Mouse (Mus musculus) liver, adult 2 months (tissue): ENCODE measurements at regions not wholly inside any gene's neighbourhood (a gene's known extent, or its start where the extent isn't known, plus 50 kb on each side); places are given as distances from the start of the nearest gene placed in this dataset.

Source experiments
- DNase-seq: peaks from one replicate; pipeline ENCODE4 v3.0.0-alpha.2; 2011; ENCODE audit warnings: low read depth, low spot score; ENCODE audit errors: extremely low read depth
- H3K27ac ChIP-seq: fragments of 200-500 bp; replicated peaks from 2 replicates; pipeline ENCODE4 v1.5.1; 2012; ENCODE audit warnings: low read depth, mild to moderate bottlenecking, control low read depth, inconsistent platforms, low read length; ENCODE audit not compliant: insufficient read depth
- H3K27me3 ChIP-seq: fragments of 200-500 bp; 2 replicates; pipeline ENCODE4 v1.6.1; 2012; ENCODE audit warnings: mild to moderate bottlenecking, moderate library complexity, low read length, inconsistent platforms; ENCODE audit not compliant: control insufficient read depth, insufficient read depth
- H3K36me3 ChIP-seq: fragments of 200-500 bp; 2 replicates; pipeline ENCODE4 v1.6.1; 2012; ENCODE audit warnings: low read length, inconsistent platforms; ENCODE audit not compliant: control insufficient read depth, insufficient read depth
- H3K4me1 ChIP-seq: fragments of 200-500 bp; 2 replicates; pipeline ENCODE4 v1.6.1; 2011; ENCODE audit warnings: low read length; ENCODE audit not compliant: control insufficient read depth, insufficient read depth
- H3K4me3 ChIP-seq: fragments of 200-500 bp; 2 replicates; pipeline ENCODE4 v1.5.1; 2011; ENCODE audit warnings: low read depth, mild to moderate bottlenecking, control low read depth, low read length, moderate library complexity; ENCODE audit not compliant: insufficient read depth
- H3K79me2 ChIP-seq: fragments of 200-500 bp; 2 replicates; pipeline ENCODE4 v1.6.1; 2012; ENCODE audit warnings: inconsistent platforms, mild to moderate bottlenecking, low read length, moderate library complexity; ENCODE audit not compliant: control insufficient read depth, insufficient read depth
- H3K9ac ChIP-seq: fragments of 200-500 bp; 2 replicates; pipeline ENCODE4 v1.6.1; 2012; ENCODE audit warnings: low read depth, mild to moderate bottlenecking, control low read depth, inconsistent platforms, low read length
- CTCF ChIP-seq: fragments of 200-500 bp; IDR thresholded peaks from 2 replicates; pipeline ENCODE4 v1.5.1; 2011; ENCODE audit warnings: low read depth, low read length, control low read depth
- POLR2A ChIP-seq: fragments of 200-500 bp; IDR thresholded peaks from 2 replicates; pipeline ENCODE4 v1.6.1; 2011; ENCODE audit warnings: low read length, control low read depth; ENCODE audit not compliant: insufficient read depth; ENCODE audit errors: extremely low read depth
- WGBS: fragments of 180-500 bp; shearing (Covaris S2); methylation state at CpG from one replicate; pipeline ENCODE4 v1.1.7; 2018; 5-methylcytosine and 5-hydroxymethylcytosine counted together

DNA sequence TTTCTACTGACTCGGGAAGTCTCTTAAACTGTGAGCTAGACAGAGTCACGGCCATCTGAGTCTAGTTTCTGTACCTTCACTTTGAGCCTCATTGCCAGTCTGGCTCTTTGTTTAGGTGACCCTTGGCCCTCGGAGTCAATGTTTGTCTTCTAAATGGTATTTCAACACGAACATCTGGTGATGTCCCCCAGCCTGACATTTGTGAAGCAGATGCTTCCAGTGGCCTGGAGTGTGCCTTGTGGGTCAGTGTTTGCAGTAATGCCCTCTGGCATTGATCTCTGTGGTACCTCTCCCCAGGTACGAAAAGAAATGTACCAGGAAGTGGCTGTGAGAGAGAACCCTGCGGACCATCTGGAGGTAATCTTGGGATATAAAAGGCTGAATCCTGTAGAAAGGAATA lies 155.7 kb upstream of the Bmp4 start:
- 26% methylated on average over 6 of the region's 6 CpGs for WGBS
- DNase-seq, result peak; percentile 89
- H3K36me3 ChIP-seq, result no peaks in the 10 kb centered on the region

DNA sequence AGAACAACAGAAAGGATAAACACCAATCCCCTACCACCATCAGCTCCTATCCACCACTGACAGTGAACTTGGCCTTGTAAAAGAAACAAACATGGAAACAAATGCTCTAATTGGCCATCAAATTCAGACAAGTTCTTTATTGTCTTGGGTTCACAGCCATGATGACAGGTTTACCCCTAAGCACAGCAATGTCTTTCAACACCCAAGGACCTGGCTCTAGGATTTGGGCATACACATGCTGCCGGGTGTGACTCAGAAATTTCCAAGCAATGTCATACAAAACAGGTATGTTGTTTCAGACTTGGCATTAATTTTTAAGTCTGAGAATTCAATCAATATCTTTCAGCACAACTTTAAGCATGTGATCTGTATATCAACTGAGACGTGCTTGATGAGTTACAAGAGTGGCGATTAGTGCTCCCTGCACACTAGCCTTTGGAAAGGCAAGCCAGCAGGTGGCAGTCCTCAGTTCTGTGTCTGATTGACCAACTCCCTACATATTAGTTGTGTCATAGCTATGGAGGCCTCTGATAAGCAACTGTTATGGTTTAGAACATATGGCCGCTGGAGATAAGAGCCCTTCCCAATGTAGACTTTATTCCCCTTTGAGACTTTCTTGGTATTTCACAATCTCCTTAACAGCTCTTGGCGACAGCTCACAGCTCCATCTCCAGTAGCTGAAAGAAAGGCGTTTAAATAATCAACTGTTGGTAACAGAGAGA lies 149.2 kb upstream of the Bmp4 start:
- Histone ChIP-seq H3K9ac (no peak overlapping the region), H3K36me3 (no peaks in the 10 kb centered on the region), H3K27me3 (no peaks in the 10 kb centered on the region), H3K4me1 (no peaks in the 10 kb centered on the region), H3K4me3 (no peak overlapping the region), H3K79me2 (no peaks in the 10 kb centered on the region), H3K27ac (no peak overlapping the region)
- TF ChIP-seq CTCF, result 0 out of 2 replicates have a peak, but pooled peaks have one; percentile 2
- no peak for TF ChIP-seq POLR2A
- DNase-seq, result no peak
- WGBS, result 90% methylated on average over 6 of the region's 6 CpGs

More for the DNA sequence above, 155.7 kb upstream of the Bmp4 start:
- Histone ChIP-seq H3K4me3 (no peak overlapping the region), H3K27ac (no peak overlapping the region), H3K27me3 (no peaks in the 10 kb centered on the region), H3K9ac (no peak overlapping the region), H3K4me1 (no peaks in the 10 kb centered on the region; the same call in 1 of the 2 replicates), H3K79me2 (no peaks in the 10 kb centered on the region)
- TF ChIP-seq CTCF, result no peak
- TF ChIP-seq POLR2A, result no peak

DNA sequence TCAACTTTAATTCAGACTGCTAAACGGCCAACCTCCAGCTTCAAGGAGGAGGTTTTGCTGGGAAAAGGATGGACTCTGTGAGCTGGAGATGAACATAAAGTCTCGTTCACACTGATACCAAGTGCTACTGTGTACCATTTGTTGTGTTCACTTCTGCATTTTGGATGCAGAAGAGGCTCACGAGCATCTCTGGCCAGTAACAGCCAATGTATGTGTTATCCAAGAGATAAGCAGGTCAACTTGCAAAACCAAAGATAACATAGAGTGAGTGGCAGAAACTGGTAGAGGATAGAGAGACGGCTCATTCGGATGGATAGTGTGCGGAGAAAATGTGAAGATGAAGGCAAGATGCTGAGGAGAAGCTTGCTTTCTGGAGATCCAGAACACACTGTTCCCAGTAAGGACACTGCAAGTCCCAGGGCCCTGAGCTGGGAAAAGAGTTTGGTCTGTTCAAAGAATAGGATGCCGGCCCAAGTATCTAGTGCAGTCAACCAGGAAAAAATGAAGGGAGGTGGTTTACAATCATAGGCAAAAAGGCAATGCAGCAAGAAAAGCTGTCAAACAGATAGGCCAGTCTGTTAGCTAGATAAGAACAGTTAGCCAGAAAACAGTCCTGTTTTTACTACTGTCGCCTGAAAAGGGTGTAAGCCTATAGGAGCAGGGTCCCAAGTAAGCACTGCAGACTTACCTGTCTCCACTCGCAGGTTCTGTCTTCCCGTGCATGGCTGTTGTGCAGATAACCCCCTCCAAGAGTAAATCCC lies 145.7 kb upstream of the Bmp4 start:
- H3K9ac ChIP-seq, result no peak overlapping the region
- H3K36me3 ChIP-seq, result no peaks in the 10 kb centered on the region
- H3K79me2 ChIP-seq, result no peaks in the 10 kb centered on the region
- WGBS, result 83% methylated on average over 10 of the region's 10 CpGs
- no peak for DNase-seq
- TF ChIP-seq POLR2A (no peak), CTCF (no peak)
- H3K27me3 ChIP-seq, result no peaks in the 10 kb centered on the region
- H3K4me1 ChIP-seq, result no peaks in the 10 kb centered on the region
- no peak overlapping the region for H3K27ac ChIP-seq
- H3K4me3 ChIP-seq, result no peak overlapping the region

DNA sequence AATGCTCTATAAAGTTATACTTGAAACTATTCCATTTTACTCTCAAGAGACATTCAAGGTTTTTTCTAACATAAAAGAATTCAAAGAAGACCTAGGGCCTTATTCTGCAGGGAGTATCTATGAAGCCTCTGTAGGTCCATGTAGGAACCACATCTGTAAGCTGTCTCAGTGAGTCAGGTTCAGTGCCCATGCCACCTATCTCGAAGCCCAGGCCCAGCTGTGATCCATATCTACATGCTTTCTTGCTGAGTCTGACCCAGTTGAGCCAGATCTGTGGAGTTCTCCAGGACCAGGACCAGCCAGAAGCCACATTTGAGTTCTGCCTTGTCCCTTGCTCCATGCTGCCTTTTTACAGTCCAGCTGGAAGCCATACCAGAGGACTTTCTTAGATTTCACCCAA lies 142.2 kb upstream of the Bmp4 start:
- TF ChIP-seq POLR2A, result no peak
- no peak for TF ChIP-seq CTCF
- H3K36me3 ChIP-seq, result no peaks in the 10 kb centered on the region
- no peak overlapping the region for H3K27ac ChIP-seq
- no peak overlapping the region for H3K4me3 ChIP-seq
- no peak for DNase-seq
- no peak overlapping the region for H3K9ac ChIP-seq
- H3K79me2 ChIP-seq, result no peaks in the 10 kb centered on the region
- no peaks in the 10 kb centered on the region for H3K27me3 ChIP-seq
- H3K4me1 ChIP-seq, result no peaks in the 10 kb centered on the region
- WGBS, result 71% methylated on average over 1 of the region's 1 CpGs

DNA sequence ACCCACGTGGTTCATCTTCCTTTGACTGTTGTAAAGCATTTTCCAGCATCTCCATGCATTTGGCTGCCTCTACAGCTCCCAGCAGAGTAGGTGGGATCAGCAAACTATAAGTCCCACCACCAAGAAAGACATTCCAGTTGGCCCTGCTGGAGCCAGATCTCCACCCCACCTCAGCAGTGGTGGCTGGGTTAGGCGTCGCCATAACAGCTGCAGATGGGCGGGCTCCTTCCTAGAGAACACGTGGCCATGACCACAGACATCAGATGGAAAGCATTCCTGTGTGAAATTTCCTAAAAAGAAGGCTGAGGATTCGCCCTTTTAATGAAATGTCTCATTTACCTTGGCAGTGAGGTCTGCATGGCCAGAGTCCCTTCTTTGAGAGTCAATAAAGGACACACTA lies 140.0 kb upstream of the Bmp4 start:
- H3K4me3 ChIP-seq, result no peak overlapping the region
- H3K27ac ChIP-seq, result no peak overlapping the region
- H3K27me3 ChIP-seq, result no peaks in the 10 kb centered on the region
- H3K4me1 ChIP-seq, result no peaks in the 10 kb centered on the region
- TF ChIP-seq CTCF (no peak), POLR2A (no peak)
- DNase-seq, result no peak
- H3K9ac ChIP-seq, result no peak overlapping the region
- no peaks in the 10 kb centered on the region for H3K79me2 ChIP-seq
- WGBS, result 74% methylated on average over 6 of the region's 6 CpGs
- H3K36me3 ChIP-seq, result no peaks in the 10 kb centered on the region

DNA sequence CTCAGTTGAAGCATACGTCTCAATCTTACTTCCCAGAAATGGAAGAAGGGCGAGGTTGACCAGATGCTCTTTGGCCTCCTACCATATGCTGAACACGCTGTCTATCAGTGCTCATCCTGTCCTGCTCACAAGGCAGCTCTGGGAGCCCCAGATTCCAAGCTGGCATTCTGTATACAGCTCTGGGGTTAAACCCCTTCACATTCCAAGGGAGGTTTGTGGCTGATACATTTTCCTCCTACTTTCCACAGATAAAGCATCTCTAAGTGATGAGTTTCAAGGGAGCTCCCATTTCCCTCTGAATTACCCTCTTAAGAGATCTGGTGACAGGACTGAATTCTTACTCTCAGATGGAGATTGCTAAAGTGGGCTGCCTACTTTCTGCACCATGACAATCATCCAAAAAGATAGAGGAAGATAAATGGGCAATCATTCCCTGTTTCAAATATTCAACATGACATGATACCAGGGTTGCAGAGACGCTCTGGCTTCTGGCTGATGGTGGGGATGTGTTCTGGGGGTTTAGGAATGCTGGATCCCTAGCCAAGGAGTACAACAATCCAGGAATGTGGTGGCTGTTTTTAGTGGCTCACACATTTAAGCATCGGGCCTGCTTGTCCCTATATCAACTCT lies 138.7 kb upstream of the Bmp4 start:
- no peak overlapping the region for H3K27ac ChIP-seq
- H3K4me3 ChIP-seq, result no peak overlapping the region
- 80% methylated on average over 5 of the region's 5 CpGs for WGBS
- no peaks in the 10 kb centered on the region for H3K36me3 ChIP-seq
- DNase-seq, result no peak
- H3K79me2 ChIP-seq, result no peaks in the 10 kb centered on the region
- TF ChIP-seq POLR2A, result no peak
- no peak for TF ChIP-seq CTCF
- no peaks in the 10 kb centered on the region for H3K4me1 ChIP-seq
- no peaks in the 10 kb centered on the region for H3K27me3 ChIP-seq
- no peak overlapping the region for H3K9ac ChIP-seq
